Mouse (Mus musculus) heart, postnatal 0 days (tissue): ENCODE data around the gene Aox2. TPM values are rescaled to one million over a fixed set of nuclear protein-coding genes. Genes with fewer than 3 reads are reported as not detected.
A peak's percentile ranks its signal among the peaks of the same experiment; 100 is the strongest.

ENCODE experiments used
- ATAC-seq: fragments of 200-750 bp; cut with Nextera tagmentation; 2 replicates; pipeline ENCODE4 v1.8.0; 2017; ENCODE audit warnings: low read depth, moderate number of reproducible peaks, moderate library complexity; ENCODE audit not compliant: insufficient read depth
- DNase-seq: peaks from one replicate; pipeline ENCODE4 v3.0.0-alpha.2; 2016; ENCODE audit warnings: low spot score
- H3K27ac ChIP-seq: fragments of 300-500 bp; sonication (generic); 2 replicates; pipeline ENCODE4 v1.5.1; 2014; ENCODE audit warnings: low read depth, mild to moderate bottlenecking
- H3K27me3 ChIP-seq: fragments of 300-500 bp; sonication (generic); 2 replicates; pipeline ENCODE4 v1.6.1; 2014; ENCODE audit warnings: low read length, mixed read lengths; ENCODE audit not compliant: control insufficient read depth, insufficient read depth
- H3K36me3 ChIP-seq: fragments of 300-500 bp; sonication (generic); replicated peaks from 2 replicates; pipeline ENCODE4 v1.6.1; 2014; ENCODE audit warnings: low read length, mixed read lengths; ENCODE audit not compliant: control insufficient read depth, insufficient read depth
- H3K4me1 ChIP-seq: fragments of 300-500 bp; sonication (generic); 2 replicates; pipeline ENCODE4 v1.6.1; 2014; ENCODE audit warnings: antibody characterized with exemption; ENCODE audit not compliant: control insufficient read depth, insufficient read depth
- H3K4me2 ChIP-seq: fragments of 300-500 bp; sonication (generic); 2 replicates; pipeline ENCODE4 v1.6.1; 2014; ENCODE audit warnings: low read depth, mild to moderate bottlenecking, low read length, moderate library complexity
- H3K4me3 ChIP-seq: fragments of 300-500 bp; sonication (generic); 2 replicates; pipeline ENCODE4 v1.5.1; 2014; ENCODE audit warnings: low read depth, low read length
- H3K9ac ChIP-seq: fragments of 300-500 bp; sonication (generic); replicated peaks from 2 replicates; pipeline ENCODE4 v1.6.1; 2014; ENCODE audit warnings: low read depth, low read length, mixed read lengths
- H3K9me3 ChIP-seq: fragments of 300-500 bp; sonication (generic); replicated peaks from 2 replicates; pipeline ENCODE4 v1.6.1; 2016; ENCODE audit warnings: low read length; ENCODE audit not compliant: control insufficient read depth
- CTCF ChIP-seq: IDR thresholded peaks from 2 replicates; pipeline ENCODE4 v1.5.1; 2016; ENCODE audit warnings: antibody characterized with exemption, control low read depth, low read depth
- EP300 ChIP-seq: IDR thresholded peaks from 2 replicates; pipeline ENCODE4 v1.6.1; 2016; ENCODE audit warnings: antibody characterized with exemption, low read depth
- WGBS: fragments of 180-500 bp; shearing (Covaris S2); extraction: QIAGEN DNeasy Blood & Tissue Kit; methylation state at CpG from one replicate; pipeline ENCODE4 v1.1.7; 2014; 5-methylcytosine and 5-hydroxymethylcytosine counted together
- polyA plus RNA-seq: library from polyadenylated mRNA; unstranded; fragments of >200 nt; fragmentation: Nextera tagmentation; extraction: Ambion mirVana; gene quantifications from 2 replicates; pipeline ENCODE4 v1.2.1, GENCODE M21; 2015
- total RNA-seq: library from RNA; depleted of rRNA; stranded (reverse); fragments of >200 nt; gene quantifications from 2 replicates; pipeline ENCODE4 v1.2.3, GENCODE M21; 2014; ENCODE audit warnings: low replicate concordance

Gene Aox2
- total and polyA plus RNA-seq, 2 experiments from 2014 or later, result 0.08 TPM; not detected in 1

- WGBS, result 69% methylated on average over 6 of the region's 6 CpGs
- no peaks in the 10 kb centered on the region for H3K4me1 ChIP-seq
Measured at GRCm38 (mm10) chr1:58348712-58349111, 70.6 kb downstream of the Aox2 start.

GRCm38 (mm10) chr1:58353238-58353893, 75.2 kb downstream of the Aox2 start:
- H3K27ac ChIP-seq, result no peak overlapping the region
- no peaks in the 10 kb centered on the region for H3K9me3 ChIP-seq
- TF ChIP-seq EP300 (no peak), CTCF (no peak)
- H3K4me3 ChIP-seq, result no peak overlapping the region
- ATAC-seq (no peak), DNase-seq (no peak)
- H3K27me3 ChIP-seq, result no peaks in the 10 kb centered on the region
- WGBS, result 47% methylated on average over 4 of the region's 4 CpGs
- H3K9ac ChIP-seq, result no peak overlapping the region
- H3K36me3 ChIP-seq, result no peaks in the 10 kb centered on the region
- H3K4me2 ChIP-seq, result no peak overlapping the region
- no peaks in the 10 kb centered on the region for H3K4me1 ChIP-seq

More at GRCm38 (mm10) chr1:58348712-58349111, 70.6 kb downstream of the Aox2 start:
- no peak overlapping the region for H3K4me2 ChIP-seq
- TF ChIP-seq CTCF, result no peak
- TF ChIP-seq EP300, result no peak
- no peak overlapping the region for H3K27ac ChIP-seq
- no peak overlapping the region for H3K4me3 ChIP-seq
- ATAC-seq, result no peak
- no peak for DNase-seq
- no peaks in the 10 kb centered on the region for H3K27me3 ChIP-seq
- no peaks in the 10 kb centered on the region for H3K36me3 ChIP-seq
- H3K9ac ChIP-seq, result no peak overlapping the region
- no peaks in the 10 kb centered on the region for H3K9me3 ChIP-seq

GRCm38 (mm10) chr1:58358958-58359901, 81.1 kb downstream of the Aox2 start:
- Histone ChIP-seq H3K4me3 (no peak overlapping the region), H3K4me1 (no peaks in the 10 kb centered on the region), H3K27ac (peak overlapping the region; percentile 48; the same call in 1 of the 2 replicates), H3K9ac (no peak overlapping the region), H3K9me3 (no peaks in the 10 kb centered on the region), H3K27me3 (no peaks in the 10 kb centered on the region), H3K4me2 (no peak overlapping the region), H3K36me3 (no peaks in the 10 kb centered on the region)
- WGBS, result 67% methylated on average over 19 of the region's 19 CpGs
- TF ChIP-seq EP300, result no peak
- TF ChIP-seq CTCF, result no peak
- DNase-seq (peak; percentile 46), ATAC-seq (peak; percentile 70)

GRCm38 (mm10) chr1:58362296-58362695, 84.2 kb downstream of the Aox2 start:
- TF ChIP-seq CTCF, result no peak
- no peak for TF ChIP-seq EP300
- Histone ChIP-seq H3K27me3 (no peaks in the 10 kb centered on the region), H3K9ac (no peak overlapping the region), H3K4me2 (no peak overlapping the region), H3K36me3 (no peaks in the 10 kb centered on the region), H3K4me3 (no peak overlapping the region), H3K9me3 (no peaks in the 10 kb centered on the region), H3K27ac (no peak overlapping the region), H3K4me1 (no peaks in the 10 kb centered on the region)
- WGBS, result 30% methylated on average over 4 of the region's 4 CpGs
- ATAC-seq, result no peak
- DNase-seq, result no peak

- Histone ChIP-seq H3K9ac (no peak overlapping the region), H3K4me3 (no peak overlapping the region), H3K4me2 (no peak overlapping the region), H3K27me3 (no peaks in the 10 kb centered on the region), H3K9me3 (no peaks in the 10 kb centered on the region), H3K4me1 (no peaks in the 10 kb centered on the region), H3K36me3 (no peaks in the 10 kb centered on the region), H3K27ac (no peak overlapping the region)
- TF ChIP-seq CTCF (no peak), EP300 (no peak)
- ATAC-seq (no peak), DNase-seq (no peak)
- 94% methylated on average over 12 of the region's 12 CpGs for WGBS
Measured at GRCm38 (mm10) chr1:58364551-58364950, 86.4 kb downstream of the Aox2 start.
